Mouse (Mus musculus) stomach, postnatal 0 days (tissue): ENCODE results near the gene Ncapd3. TPM values are rescaled to one million over a fixed set of nuclear protein-coding genes. Genes with fewer than 3 reads are reported as not detected.

ENCODE experiments used
- ATAC-seq: fragments of 200-750 bp; cut with Nextera tagmentation; 2 replicates; pipeline ENCODE4 v1.8.0; 2017; ENCODE audit not compliant: low FRiP score, low TSS enrichment
- DNase-seq: peaks from one replicate; pipeline ENCODE4 v3.0.0-alpha.2; 2016; ENCODE audit warnings: low spot score
- H3K27ac ChIP-seq: fragments of 300-500 bp; sonication (generic); replicated peaks from 2 replicates; pipeline ENCODE4 v1.5.1; 2014; ENCODE audit warnings: mild to moderate bottlenecking, control low read depth
- H3K27me3 ChIP-seq: fragments of 300-500 bp; sonication (generic); 2 replicates; pipeline ENCODE4 v1.6.1; 2014; ENCODE audit warnings: low read length; ENCODE audit not compliant: control insufficient read depth, insufficient read depth
- H3K36me3 ChIP-seq: fragments of 300-500 bp; sonication (generic); 2 replicates; pipeline ENCODE4 v1.6.1; 2014; ENCODE audit warnings: low read length, mixed read lengths; ENCODE audit not compliant: control insufficient read depth, insufficient read depth
- H3K4me1 ChIP-seq: fragments of 300-500 bp; sonication (generic); replicated peaks from 2 replicates; pipeline ENCODE4 v1.6.1; 2014; ENCODE audit warnings: antibody characterized with exemption; ENCODE audit not compliant: control insufficient read depth, insufficient read depth
- H3K4me2 ChIP-seq: fragments of 300-500 bp; sonication (generic); replicated peaks from 2 replicates; pipeline ENCODE4 v1.6.1; 2014; ENCODE audit warnings: low read depth, mild to moderate bottlenecking, control low read depth, moderate library complexity
- H3K4me3 ChIP-seq: fragments of 300-500 bp; sonication (generic); 2 replicates; pipeline ENCODE4 v1.5.1; 2014; ENCODE audit warnings: low read depth, low read length, control low read depth
- H3K9ac ChIP-seq: fragments of 300-500 bp; sonication (generic); 2 replicates; pipeline ENCODE4 v1.6.1; 2014; ENCODE audit warnings: mild to moderate bottlenecking, low read length, control low read depth, mixed read lengths
- H3K9me3 ChIP-seq: fragments of 300-500 bp; sonication (generic); 2 replicates; pipeline ENCODE4 v1.6.1; 2016; ENCODE audit warnings: low read length; ENCODE audit not compliant: control insufficient read depth
- CTCF ChIP-seq: IDR thresholded peaks from 2 replicates; pipeline ENCODE4 v1.5.1; 2016; ENCODE audit warnings: antibody characterized with exemption, low read depth, mild to moderate bottlenecking, moderate library complexity
- EP300 ChIP-seq: optimal IDR thresholded peaks from 2 replicates; pipeline ENCODE3; 2016; ENCODE audit warnings: antibody characterized with exemption
- WGBS: fragments of 180-500 bp; shearing (Covaris S2); extraction: QIAGEN DNeasy Blood & Tissue Kit; methylation state at CpG from one replicate; pipeline ENCODE4 v1.1.7; 2014; 5-methylcytosine and 5-hydroxymethylcytosine counted together
- polyA plus RNA-seq: library from polyadenylated mRNA; unstranded; fragments of >200 nt; fragmentation: Nextera tagmentation; extraction: Ambion mirVana; gene quantifications from 2 replicates; pipeline ENCODE4 v1.2.1, GENCODE M21; 2015

The Ncapd3 gene
- polyA plus RNA-seq, 1 experiment from 2014 or later, result 6.8 TPM

GRCm38 (mm10) chr9:27128629-27129028 is 98.7 kb downstream of the Ncapd3 start:
- WGBS, result 76% methylated on average over 4 of the region's 4 CpGs
- TF ChIP-seq EP300 (no peak), CTCF (no peak)
- DNase-seq (no peak), ATAC-seq (no peak)
- Histone ChIP-seq H3K9me3 (no peaks in the 10 kb centered on the region), H3K27ac (no peak overlapping the region), H3K27me3 (no peaks in the 10 kb centered on the region), H3K36me3 (no peaks in the 10 kb centered on the region), H3K4me3 (no peak overlapping the region), H3K9ac (no peak overlapping the region), H3K4me2 (no peak overlapping the region), H3K4me1 (no peaks in the 10 kb centered on the region)

- TF ChIP-seq EP300 (no peak), CTCF (peak; percentile 79)
- DNase-seq, result peak; percentile 28
Observed at GRCm38 (mm10) chr9:27134410-27134809, 104.4 kb downstream of the Ncapd3 start.

GRCm38 (mm10) chr9:27135372-27135771 is 105.4 kb downstream of the Ncapd3 start:
- DNase-seq (no peak), ATAC-seq (no peak)
- Histone ChIP-seq H3K36me3 (no peaks in the 10 kb centered on the region), H3K4me2 (no peak overlapping the region), H3K9me3 (no peaks in the 10 kb centered on the region), H3K4me3 (no peak overlapping the region), H3K27me3 (no peaks in the 10 kb centered on the region), H3K4me1 (no peaks in the 10 kb centered on the region), H3K27ac (no peak overlapping the region), H3K9ac (no peak overlapping the region)
- WGBS, result 84% methylated on average over 7 of the region's 7 CpGs
- no peak for TF ChIP-seq CTCF
- no peak for TF ChIP-seq EP300

More at GRCm38 (mm10) chr9:27134410-27134809, 104.4 kb downstream of the Ncapd3 start:
- no peak overlapping the region for H3K9ac ChIP-seq
- no peak overlapping the region for H3K4me3 ChIP-seq
- 50% methylated on average over 1 of the region's 1 CpGs for WGBS
- no peaks in the 10 kb centered on the region for H3K27me3 ChIP-seq
- no peaks in the 10 kb centered on the region for H3K9me3 ChIP-seq
- H3K27ac ChIP-seq, result no peak overlapping the region
- ATAC-seq, result no peak
- no peak overlapping the region for H3K4me2 ChIP-seq
- no peaks in the 10 kb centered on the region for H3K36me3 ChIP-seq
- no peaks in the 10 kb centered on the region for H3K4me1 ChIP-seq

GRCm38 (mm10) chr9:27136651-27137050 is 106.7 kb downstream of the Ncapd3 start:
- TF ChIP-seq EP300 (no peak), CTCF (no peak)
- ATAC-seq, result no peak
- no peaks in the 10 kb centered on the region for H3K36me3 ChIP-seq

GRCm38 (mm10) chr9:27140432-27141065 is 110.6 kb downstream of the Ncapd3 start:
- 95% methylated on average over 10 of the region's 10 CpGs for WGBS
- no peaks in the 10 kb centered on the region for H3K9me3 ChIP-seq
- H3K36me3 ChIP-seq, result no peaks in the 10 kb centered on the region
- no peak for TF ChIP-seq CTCF
- TF ChIP-seq EP300, result no peak
- H3K4me1 ChIP-seq, result no peaks in the 10 kb centered on the region
- H3K27ac ChIP-seq, result no peak overlapping the region
- H3K27me3 ChIP-seq, result no peaks in the 10 kb centered on the region
- H3K4me2 ChIP-seq, result no peak overlapping the region
- DNase-seq (no peak), ATAC-seq (no peak)
- no peak overlapping the region for H3K9ac ChIP-seq
- H3K4me3 ChIP-seq, result no peak overlapping the region

More at GRCm38 (mm10) chr9:27136651-27137050, 106.7 kb downstream of the Ncapd3 start:
- WGBS, result 72% methylated on average over 8 of the region's 8 CpGs
- H3K9me3 ChIP-seq, result no peaks in the 10 kb centered on the region
- H3K4me3 ChIP-seq, result no peak overlapping the region
- no peak overlapping the region for H3K4me2 ChIP-seq
- H3K27ac ChIP-seq, result no peak overlapping the region
- no peak for DNase-seq
- no peaks in the 10 kb centered on the region for H3K4me1 ChIP-seq
- H3K27me3 ChIP-seq, result no peaks in the 10 kb centered on the region
- no peak overlapping the region for H3K9ac ChIP-seq

- TF ChIP-seq CTCF (no peak), EP300 (no peak)
- DNase-seq (no peak), ATAC-seq (no peak)
- no peaks in the 10 kb centered on the region for H3K27me3 ChIP-seq
- no peak overlapping the region for H3K4me3 ChIP-seq
- H3K36me3 ChIP-seq, result no peaks in the 10 kb centered on the region
- WGBS, result 71% methylated on average over 4 of the region's 4 CpGs
- no peak overlapping the region for H3K4me2 ChIP-seq
- H3K27ac ChIP-seq, result no peak overlapping the region
- H3K9me3 ChIP-seq, result no peaks in the 10 kb centered on the region
- no peak overlapping the region for H3K9ac ChIP-seq
- H3K4me1 ChIP-seq, result no peaks in the 10 kb centered on the region
Observed at GRCm38 (mm10) chr9:27144271-27144840, 114.4 kb downstream of the Ncapd3 start.

Other genes starting within 250 kb of the Ncapd3 start
- 10.2 and 10.3 TPM in 2 replicates for gene Glb1l2, start 223.7 kb upstream of the Ncapd3 start, polyA plus RNA-seq
- 0.13 and 0.17 TPM in 2 replicates for gene Glb1l3, start 169.3 kb upstream of the Ncapd3 start, polyA plus RNA-seq
- gene Gm1110, start 107.1 kb upstream of the Ncapd3 start, polyA plus RNA-seq, result 3.8 and 3.9 TPM in 2 replicates
- gene Acad8, start 30.6 kb upstream of the Ncapd3 start, polyA plus RNA-seq, result 37.8 and 42.9 TPM in 2 replicates
- 94.3 and 106 TPM in 2 replicates for gene Thyn1, start 30.5 kb upstream of the Ncapd3 start, polyA plus RNA-seq
- gene Vps26b, start 110 bp upstream of the Ncapd3 start, polyA plus RNA-seq, result 18.0 and 19.6 TPM in 2 replicates
- 28.8 and 30.8 TPM in 2 replicates for gene Jam3, start 125.2 kb downstream of the Ncapd3 start, polyA plus RNA-seq